Mouse (Mus musculus) liver, postnatal 0 days (tissue): ENCODE measurements around the gene Perp.

ENCODE experiments used
- CTCF ChIP-seq: sonication (generic); IDR thresholded peaks from 2 replicates; pipeline ENCODE4 v1.5.1; 2016; ENCODE audit warnings: antibody characterized with exemption, low read depth
- EP300 ChIP-seq: IDR thresholded peaks from 2 replicates; pipeline ENCODE4 v1.6.1; 2016; ENCODE audit warnings: antibody characterized with exemption, low read depth, mild to moderate bottlenecking

DNA sequence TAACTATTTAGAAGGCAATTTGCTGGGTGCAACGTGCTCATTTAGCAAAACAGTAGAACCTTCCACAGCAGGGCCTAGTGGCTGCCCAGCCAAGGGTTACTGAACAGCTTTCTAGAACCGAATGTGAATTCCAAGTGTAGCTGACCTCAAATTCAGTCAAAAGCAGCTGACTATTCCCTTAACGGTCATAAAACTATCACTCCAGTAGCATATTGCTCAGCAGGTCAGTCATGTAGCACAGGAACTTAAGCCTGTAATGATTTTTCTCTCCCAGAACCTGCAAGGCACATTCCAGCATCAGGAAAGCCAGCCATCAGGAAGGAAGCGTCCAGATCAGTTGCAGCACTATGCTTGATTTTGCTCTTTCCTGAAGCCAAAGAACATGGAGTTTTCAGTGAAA, 14.5 kb upstream of the Perp start:
- TF ChIP-seq EP300 = no peak
- TF ChIP-seq CTCF = no peak
